Mouse (Mus musculus) B cell, adult 67 days (primary cell): ENCODE measurements around the gene Agbl2. TPM values are rescaled to one million over a fixed set of nuclear protein-coding genes. Genes with fewer than 3 reads are reported as not detected.

Experiments used
- total RNA-seq, 2 experiments: library from RNA; stranded (reverse); gene quantifications; 4 replicates each; pipeline ENCODE4 v1.2.4; 2023

Gene Agbl2
- not detected for total RNA-seq

GRCm38 (mm10) chr2:90782458-90782857 lies at the start of gene Agbl2:
TSS of gene Agbl2 (plus strand) at chr2:90782727.

GRCm38 (mm10) chr2:90745053-90745678 lies 37.4 kb upstream of the Agbl2 start, which contains the start of gene Fnbp4:
TSS of gene Fnbp4 (plus strand) at chr2:90745370.

GRCm38 (mm10) chr2:90846955-90847680 lies 64.6 kb downstream of the Agbl2 start, which contains the start of gene Mtch2:
TSS of gene Mtch2 (plus strand) at chr2:90847155.

Other genes starting within 250 kb of the Agbl2 start
- gene Ptprj, start 202.1 kb upstream of the Agbl2 start, total RNA-seq = 100 to 1,000 TPM; 174 to 181 TPM
- 100 to 1,000 TPM; 112 to 133 TPM for gene Nup160, start 105.5 kb upstream of the Agbl2 start, total RNA-seq
- 100 to 1,000 TPM; 280 to 293 TPM for gene Fnbp4, start 37.4 kb upstream of the Agbl2 start, total RNA-seq
- 100 to 1,000 TPM; 106 to 107 TPM for gene Mtch2, start 64.4 kb downstream of the Agbl2 start, total RNA-seq
- gene C1qtnf4, start 103.1 kb downstream of the Agbl2 start, total RNA-seq = not detected
- gene Kbtbd4, start 122.0 kb downstream of the Agbl2 start, total RNA-seq = 10 to 100 TPM; 27.7 to 31.1 TPM
- gene Ndufs3, start 122.1 kb downstream of the Agbl2 start, total RNA-seq = 100 to 1,000 TPM; 142 to 154 TPM
- 100 to 1,000 TPM in 1 of 2 experiments, 10 to 100 TPM in 1; 97.6 to 115 TPM for gene Celf1, start 157.7 kb downstream of the Agbl2 start, total RNA-seq